Mouse (Mus musculus) MEL (cell line): ENCODE measurements around the gene Zwilch.

Experiments
- CTCF ChIP-seq, 3 experiments: IDR thresholded peaks in 2 of 3; conservative IDR thresholded peaks in 1 of 3; 2 replicates each; pipeline ENCODE4 v1.5.1; 2011 to 2012; ENCODE audit warnings: low read length in 3 of 3, low read depth in 2 of 3, mild to moderate bottlenecking in 2 of 3, improper control_type of control experiment in 1 of 3, inconsistent platforms in 1 of 3, mixed read lengths in 1 of 3, moderate library complexity in 1 of 3; ENCODE audit not compliant: control insufficient read depth in 1 of 3, insufficient read depth in 1 of 3, poor library complexity in 1 of 3, severe bottlenecking in 1 of 3
- POLR2A ChIP-seq, 2 experiments: IDR thresholded peaks; 2 replicates each; pipeline ENCODE4 v1.6.1; 2011 to 2012; ENCODE audit warnings: low read length in 2 of 2, mild to moderate bottlenecking in 2 of 2, control low read depth in 1 of 2, improper control_type of control experiment in 1 of 2, low read depth in 1 of 2, moderate library complexity in 1 of 2; ENCODE audit not compliant: control insufficient read depth in 1 of 2, insufficient read depth in 1 of 2, poor library complexity in 1 of 2

GRCm38 (mm10) chr9:64216641-64217040 lies 43.7 kb upstream of the Zwilch start:
- TF ChIP-seq POLR2A (IDR thresholded peaks at IDR 0.05; ENCODE audit: control insufficient read depth in 1 of 2, insufficient read depth in 1 of 2, low read depth in 1 of 2, low read length in 2 of 2, poor library complexity in 1 of 2), result no peak
- no peak for TF ChIP-seq CTCF (IDR thresholded peaks at IDR 0.05 in 2 of 3, conservative IDR thresholded peaks at IDR 0.05 in 1 of 3; ENCODE audit: control insufficient read depth in 1 of 3, insufficient read depth in 1 of 3, low read depth in 2 of 3, low read length in 3 of 3, poor library complexity in 1 of 3, severe bottlenecking in 1 of 3)
